Mouse (Mus musculus) lung, embryonic 14.5 days (tissue): ENCODE measurements around the gene Fam53b. TPM values are rescaled to one million over a fixed set of nuclear protein-coding genes. Genes with fewer than 3 reads are reported as not detected.

Experiments
- ATAC-seq: fragments of 200-750 bp; cut with Nextera tagmentation; 2 replicates; pipeline ENCODE4 v1.8.0; 2017; ENCODE audit warnings: mild to moderate bottlenecking, moderate TSS enrichment, moderate library complexity; ENCODE audit not compliant: insufficient read depth
- DNase-seq: peaks from one replicate; pipeline ENCODE4 v3.0.0-alpha.2; 2015
- H3K27ac ChIP-seq: fragments of 300-500 bp; sonication (generic); 2 replicates; pipeline ENCODE4 v1.5.1; 2014; ENCODE audit warnings: low read depth, mild to moderate bottlenecking, moderate library complexity
- H3K27me3 ChIP-seq: fragments of 300-500 bp; sonication (generic); 2 replicates; pipeline ENCODE4 v1.6.1; 2014; ENCODE audit warnings: low read length, control low read depth; ENCODE audit not compliant: insufficient read depth
- H3K36me3 ChIP-seq: fragments of 300-500 bp; sonication (generic); 2 replicates; pipeline ENCODE4 v1.6.1; 2014; ENCODE audit warnings: control low read depth; ENCODE audit not compliant: insufficient read depth
- H3K4me1 ChIP-seq: fragments of 300-500 bp; sonication (generic); 2 replicates; pipeline ENCODE4 v1.6.1; 2014; ENCODE audit warnings: antibody characterized with exemption, control low read depth; ENCODE audit not compliant: insufficient read depth
- H3K4me2 ChIP-seq: fragments of 300-500 bp; sonication (generic); 2 replicates; pipeline ENCODE4 v1.6.1; 2014; ENCODE audit warnings: mild to moderate bottlenecking
- H3K4me3 ChIP-seq: fragments of 300-500 bp; sonication (generic); 2 replicates; pipeline ENCODE4 v1.5.1; 2014; ENCODE audit warnings: low read depth, low read length
- H3K9ac ChIP-seq: fragments of 300-500 bp; sonication (generic); 2 replicates; pipeline ENCODE4 v1.6.1; 2014
- H3K9me3 ChIP-seq: fragments of 300-500 bp; sonication (generic); 2 replicates; pipeline ENCODE4 v1.6.1; 2016; ENCODE audit warnings: low read depth, low read length, control low read depth
- CTCF ChIP-seq: IDR thresholded peaks from 2 replicates; pipeline ENCODE4 v1.5.1; 2016; ENCODE audit warnings: antibody characterized with exemption, low read depth
- WGBS: fragments of 180-500 bp; shearing (Covaris S2); extraction: QIAGEN DNeasy Blood & Tissue Kit; methylation state at CpG from one replicate; pipeline ENCODE4 v1.1.7; 2014; 5-methylcytosine and 5-hydroxymethylcytosine counted together
- polyA plus RNA-seq: library from polyadenylated mRNA; unstranded; fragments of >200 nt; fragmentation: Nextera tagmentation; extraction: Ambion mirVana; gene quantifications from 2 replicates; pipeline ENCODE4 v1.2.1, GENCODE M21; 2014

Fam53b gene
- polyA plus RNA-seq, 1 experiment from 2014 or later = 32.4 TPM

- H3K4me1 ChIP-seq = 0 out of 2 replicates have a peak, but pooled peaks cover 3% of the 10 kb centered on the region
- no peak overlapping the region for H3K9ac ChIP-seq
- H3K36me3 ChIP-seq = peaks cover 36% of the 10 kb centered on the region
- H3K4me2 ChIP-seq = peak overlapping the region; percentile 3; the same call in 1 of the 2 replicates
- no peak for TF ChIP-seq CTCF
- WGBS = 78% methylated on average over 7 of the region's 7 CpGs
- no peak overlapping the region for H3K27ac ChIP-seq
- no peaks in the 10 kb centered on the region for H3K27me3 ChIP-seq
- no peak overlapping the region for H3K4me3 ChIP-seq
- DNase-seq (no peak), ATAC-seq (no peak)
- H3K9me3 ChIP-seq = no peaks in the 10 kb centered on the region
Measured at GRCm38 (mm10) chr7:132773011-132773705, 40.5 kb downstream of the Fam53b start.

DNA sequence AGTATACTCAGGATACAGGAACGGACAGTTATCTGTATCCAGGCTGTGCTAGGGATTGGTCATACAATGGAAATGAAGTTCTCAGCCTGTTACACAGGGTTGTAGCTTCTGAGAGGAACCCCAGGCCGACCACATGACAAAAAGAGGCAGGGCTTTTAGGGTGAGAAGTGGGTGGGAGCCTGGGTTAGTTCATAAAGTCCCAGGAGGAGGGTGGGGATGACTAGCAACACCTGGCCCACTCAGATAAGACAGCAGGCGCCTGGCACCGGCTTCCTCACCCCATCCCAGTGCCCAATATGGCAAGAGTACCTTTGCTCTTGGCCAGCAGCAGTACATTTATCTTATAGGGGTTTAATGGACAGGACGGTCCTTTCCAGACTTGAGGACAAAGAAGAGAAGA lies 41.2 kb downstream of the Fam53b start:
- WGBS = 72% methylated on average over 5 of the region's 5 CpGs
- Histone ChIP-seq H3K4me1 (0 out of 2 replicates have a peak, but pooled peaks cover 3% of the 10 kb centered on the region), H3K27me3 (no peaks in the 10 kb centered on the region), H3K27ac (no peak overlapping the region), H3K36me3 (peaks cover 36% of the 10 kb centered on the region), H3K4me3 (no peak overlapping the region), H3K4me2 (no peak overlapping the region; the same call in 1 of the 2 replicates), H3K9me3 (no peaks in the 10 kb centered on the region), H3K9ac (no peak overlapping the region)
- TF ChIP-seq CTCF = no peak
- ATAC-seq (peak; percentile 28; the same call in 1 of the 2 replicates), DNase-seq (no peak)

GRCm38 (mm10) chr7:132768498-132769344 lies 45.0 kb downstream of the Fam53b start:
- DNase-seq = no peak
- Histone ChIP-seq H3K36me3 (peaks cover 14% of the 10 kb centered on the region), H3K4me2 (no peak overlapping the region), H3K9ac (no peak overlapping the region), H3K9me3 (no peaks in the 10 kb centered on the region), H3K4me1 (no peaks in the 10 kb centered on the region), H3K27me3 (no peaks in the 10 kb centered on the region), H3K4me3 (no peak overlapping the region), H3K27ac (peak overlapping the region; percentile 42; the same call in 1 of the 2 replicates)
- TF ChIP-seq CTCF = no peak
- no peak for ATAC-seq
- WGBS = 80% methylated on average over 12 of the region's 12 CpGs

GRCm38 (mm10) chr7:132767999-132768370 lies 45.7 kb downstream of the Fam53b start:
- DNase-seq (no peak), ATAC-seq (no peak)
- no peak overlapping the region for H3K4me2 ChIP-seq
- H3K9ac ChIP-seq = no peak overlapping the region
- WGBS = 76% methylated on average over 4 of the region's 4 CpGs
- no peaks in the 10 kb centered on the region for H3K4me1 ChIP-seq
- peaks cover 14% of the 10 kb centered on the region for H3K36me3 ChIP-seq
- no peak for TF ChIP-seq CTCF
- H3K27me3 ChIP-seq = no peaks in the 10 kb centered on the region
- H3K4me3 ChIP-seq = no peak overlapping the region
- no peaks in the 10 kb centered on the region for H3K9me3 ChIP-seq
- no peak overlapping the region for H3K27ac ChIP-seq

DNA sequence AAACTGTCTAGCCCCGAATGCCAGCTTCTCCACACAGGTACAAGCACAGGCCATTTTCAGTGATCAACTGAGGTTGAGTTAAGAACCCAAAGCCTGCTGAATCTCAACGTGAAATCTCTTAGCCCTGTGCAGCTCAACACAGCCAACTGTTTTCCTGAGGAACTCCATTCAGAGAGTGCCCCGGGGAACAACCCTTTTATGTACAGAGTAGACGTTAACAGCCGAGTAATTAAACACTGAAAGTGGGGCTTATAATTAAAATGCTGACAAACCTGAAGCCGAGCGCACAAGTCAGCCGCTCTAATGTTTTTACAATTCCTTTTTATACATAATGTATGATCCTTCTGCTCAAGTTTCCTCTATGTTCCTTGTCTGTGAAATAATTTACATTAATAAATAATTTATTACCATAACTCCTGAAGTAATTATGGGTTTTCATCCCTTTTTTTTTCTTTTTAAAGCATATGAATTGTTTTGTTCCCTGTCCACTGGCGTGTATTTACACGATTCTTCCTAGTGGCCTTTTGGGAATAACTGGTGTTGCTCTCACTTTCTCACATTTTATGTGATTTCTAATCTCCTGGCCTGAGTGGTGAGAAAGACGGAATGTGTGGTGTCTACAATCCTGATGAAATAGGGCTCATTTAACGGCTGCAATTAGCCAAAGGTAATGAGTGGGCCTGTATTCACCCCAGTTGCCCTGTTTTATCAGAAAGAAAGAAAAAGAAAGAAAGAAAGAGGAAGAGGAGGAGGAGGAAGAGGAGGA lies 46.3 kb downstream of the Fam53b start:
- Histone ChIP-seq H3K4me2 (no peak overlapping the region), H3K9me3 (no peaks in the 10 kb centered on the region), H3K4me1 (no peaks in the 10 kb centered on the region), H3K36me3 (peaks cover 14% of the 10 kb centered on the region), H3K4me3 (no peak overlapping the region), H3K27ac (no peak overlapping the region), H3K27me3 (no peaks in the 10 kb centered on the region), H3K9ac (no peak overlapping the region)
- no peak for DNase-seq
- ATAC-seq = no peak
- 71% methylated on average over 12 of the region's 12 CpGs for whole genome bisulfite sequencing
- no peak for TF ChIP-seq CTCF

- no peak for TF ChIP-seq CTCF
- ATAC-seq = no peak
Measured at GRCm38 (mm10) chr7:132766235-132766871, 47.3 kb downstream of the Fam53b start.

More at GRCm38 (mm10) chr7:132766235-132766871, 47.3 kb downstream of the Fam53b start:
- peaks cover 9% of the 10 kb centered on the region for H3K36me3 ChIP-seq
- H3K4me3 ChIP-seq = no peak overlapping the region
- H3K4me2 ChIP-seq = no peak overlapping the region
- H3K9ac ChIP-seq = no peak overlapping the region
- no peak overlapping the region for H3K27ac ChIP-seq
- 66% methylated on average over 11 of the region's 11 CpGs for WGBS
- no peaks in the 10 kb centered on the region for H3K9me3 ChIP-seq
- no peaks in the 10 kb centered on the region for H3K27me3 ChIP-seq
- H3K4me1 ChIP-seq = no peaks in the 10 kb centered on the region
- no peak for DNase-seq
